Comparison of ENCODE assay signal across 8 mouse cellular contexts in genomic region chr12:80437051-80437675, GRCm38 (mm10). TPM values are rescaled to one million over a fixed set of nuclear protein-coding genes. Genes with fewer than 3 reads are reported as not detected.
DNase-seq lines count a peak whose midpoint lies in the region; ATAC-seq and TF ChIP-seq lines count a peak whose summit lies in the region.

No protein-coding gene starts in this region.

- no peak for TF ChIP-seq CTCF in MEL (IDR thresholded peaks at IDR 0.05 in 2 of 3, conservative IDR thresholded peaks at IDR 0.05 in 1 of 3; ENCODE audit: control insufficient read depth in 1 of 3, insufficient read depth in 1 of 3, low read depth in 2 of 3, low read length in 3 of 3, poor library complexity in 1 of 3, severe bottlenecking in 1 of 3)

- WGBS in heart, embryonic 15.5 days = 50% methylated on average over 4 of the region's 4 CpGs
- 26% methylated on average over 4 of the region's 4 CpGs for WGBS in hindbrain, embryonic 11.5 days
- WGBS in midbrain, embryonic 10.5 days = 30% methylated on average over 4 of the region's 4 CpGs

- H3K79me2 ChIP-seq in MEL (ENCODE audit: control insufficient read depth, insufficient read depth, low read length, poor library complexity) = peaks cover 18% of the 10 kb centered on the region

- H3K27ac ChIP-seq in heart, embryonic 15.5 days = peak overlapping the region; percentile 98
- no peak overlapping the region; the same call in 1 of the 2 replicates for H3K27ac ChIP-seq in MEL (ENCODE audit: control insufficient read depth, low read depth, low read length)
- H3K27ac ChIP-seq in hindbrain, embryonic 11.5 days (ENCODE audit: low read depth, low read length) = peak overlapping the region; percentile 98
- peak overlapping the region; percentile 97 for H3K27ac ChIP-seq in midbrain, embryonic 10.5 days (replicated peaks)

- DNase-seq in heart, postnatal 25 days (ENCODE audit: low spot score) = no peak
- DNase-seq in MEL (ENCODE audit: low read depth, low spot score) = peak; percentile 18
- DNase-seq in hindbrain, embryonic 11.5 days (ENCODE audit: low spot score) = no peak
- no peak for DNase-seq in midbrain, embryonic 10.5 days (ENCODE audit: low spot score)
- DNase-seq in right cerebral cortex, postnatal 4 days = no peak
- no peak for DNase-seq in thymus, postnatal 25 days

- ATAC-seq in heart, embryonic 15.5 days (replicated peaks; ENCODE audit: insufficient number of reproducible peaks, insufficient read depth, low FRiP score, low read depth) = no peak
- no peak for ATAC-seq in hindbrain, embryonic 11.5 days (ENCODE audit: low FRiP score)
- no peak for ATAC-seq in megakaryocyte progenitor cell, adult 5-6 weeks (replicated peaks; ENCODE audit: poor library complexity)

- TF ChIP-seq POLR2A in MEL (IDR thresholded peaks at IDR 0.05; ENCODE audit: control insufficient read depth in 1 of 2, insufficient read depth in 1 of 2, low read depth in 1 of 2, low read length in 2 of 2, poor library complexity in 1 of 2) = no peak

- no peak for TF ChIP-seq RAD21 in MEL (IDR thresholded peaks at IDR 0.05; ENCODE audit: low read depth, low read length)

- H3K9ac ChIP-seq in heart, embryonic 15.5 days = peak overlapping the region; percentile 75
- peak overlapping the region; percentile 93 for H3K9ac ChIP-seq in MEL (ENCODE audit: control insufficient read depth, low read depth, low read length, poor library complexity, severe bottlenecking)
- H3K9ac ChIP-seq in hindbrain, embryonic 11.5 days (ENCODE audit: low read depth, low read length) = peak overlapping the region; percentile 93

- H3K9me3 ChIP-seq in heart, embryonic 15.5 days (replicated peaks) = no peaks in the 10 kb centered on the region
- no peaks in the 10 kb centered on the region for H3K9me3 ChIP-seq in MEL (replicated peaks; ENCODE audit: insufficient read depth, low read length)
- no peaks in the 10 kb centered on the region for H3K9me3 ChIP-seq in hindbrain, embryonic 11.5 days (ENCODE audit: control insufficient read depth, low read length)
- H3K9me3 ChIP-seq in midbrain, embryonic 10.5 days (replicated peaks) = no peaks in the 10 kb centered on the region

- H3K27me3 ChIP-seq in heart, embryonic 15.5 days = no peaks in the 10 kb centered on the region
- no peaks in the 10 kb centered on the region; a peak in 1 of 4 replicates for H3K27me3 ChIP-seq in MEL (ENCODE audit: control insufficient read depth in 1 of 2, insufficient read depth in 2 of 2, low read length in 2 of 2)
- no peaks in the 10 kb centered on the region for H3K27me3 ChIP-seq in hindbrain, embryonic 11.5 days (ENCODE audit: control insufficient read depth, insufficient read depth, low read length)
- H3K27me3 ChIP-seq in midbrain, embryonic 10.5 days (ENCODE audit: low read depth, poor library complexity, severe bottlenecking) = no peaks in the 10 kb centered on the region

- peaks cover 20% of the 10 kb centered on the region for H3K4me1 ChIP-seq in heart, embryonic 15.5 days (replicated peaks)
- H3K4me1 ChIP-seq in MEL (ENCODE audit: control insufficient read depth in 1 of 2, insufficient read depth in 2 of 2, low read length in 2 of 2) = peaks cover 0 to 7% of the 10 kb centered on the region in 2 experiments; a peak in 2 of 4 replicates
- H3K4me1 ChIP-seq in hindbrain, embryonic 11.5 days (replicated peaks; ENCODE audit: control insufficient read depth, insufficient read depth, low read length) = 0 out of 2 replicates have a peak, but pooled peaks cover 3% of the 10 kb centered on the region
- H3K4me1 ChIP-seq in midbrain, embryonic 10.5 days = peaks cover 25% of the 10 kb centered on the region

- no peaks in the 10 kb centered on the region for H3K36me3 ChIP-seq in heart, embryonic 15.5 days
- H3K36me3 ChIP-seq in MEL (ENCODE audit: control insufficient read depth in 1 of 2, insufficient read depth in 2 of 2, low read length in 2 of 2) = peaks cover 2 to 11% of the 10 kb centered on the region in 2 experiments; a peak in 2 of 4 replicates
- no peaks in the 10 kb centered on the region for H3K36me3 ChIP-seq in hindbrain, embryonic 11.5 days (ENCODE audit: control insufficient read depth, insufficient read depth, low read length)
- peaks cover 4% of the 10 kb centered on the region; the same call in 1 of the 2 replicates for H3K36me3 ChIP-seq in midbrain, embryonic 10.5 days

- H3K4me3 ChIP-seq in heart, embryonic 15.5 days = peak overlapping the region; percentile 71
- peak overlapping the region; percentile 74 to 97 for H3K4me3 ChIP-seq in MEL (ENCODE audit: control insufficient read depth in 1 of 2, insufficient read depth in 1 of 2, low read depth in 2 of 2, low read length in 2 of 2)
- H3K4me3 ChIP-seq in hindbrain, embryonic 11.5 days (ENCODE audit: low read depth, low read length) = peak overlapping the region; percentile 91
- H3K4me3 ChIP-seq in midbrain, embryonic 10.5 days = peak overlapping the region; percentile 96

- no peak for TF ChIP-seq EP300 in MEL (IDR thresholded peaks at IDR 0.05; ENCODE audit: low read depth in 1 of 2, low read length in 2 of 2)

- intact Hi-C loops in heart, postnatal 25 days (cut with DNase I) = loop anchor here (2.0 kb wide), 1 partner anchor 26 kb away; the partner anchor contains the start of gene Exd2

- H3K4me2 ChIP-seq in heart, embryonic 15.5 days = peak overlapping the region; percentile 80
- H3K4me2 ChIP-seq in hindbrain, embryonic 11.5 days (replicated peaks; ENCODE audit: low read depth, low read length) = peak overlapping the region; percentile 66

TF ChIP-seq in MEL, 35 proteins besides CTCF, POLR2A, EP300 and RAD21:
- TF ChIP-seq ZNF384 (IDR thresholded peaks at IDR 0.05; ENCODE audit: low read depth, low read length) = peak; percentile 24; the same call in 1 of the 2 replicates
- no peak for TF ChIP-seq GATA1 (IDR thresholded peaks at IDR 0.05; ENCODE audit: low read depth, low read length)
- TF ChIP-seq POLR2AphosphoS5 (IDR thresholded peaks at IDR 0.05; ENCODE audit: borderline replicate concordance, low read depth, low read length) = no peak

RNA-seq across cellular contexts. Expression of gene Dcaf5, which starts 0.8 kb away (rescaled TPM):
- polyA plus RNA-seq in heart, embryonic 15.5 days (2015; fragmentation: Nextera tagmentation; extraction: Ambion mirVana) = 8.6 and 11.1 TPM in 2 replicates
- 10 to 100 TPM; 33.0 to 35.4 TPM for total RNA-seq in heart, postnatal 25 days (2021)
- total RNA-seq in MEL (2012; rRNA removed) = 8.1 and 9.0 TPM in 2 replicates
- polyA plus RNA-seq in MEL (2012; ENCODE audit: insufficient read depth in 1 of 2, insufficient read length in 2 of 2, low read depth in 1 of 2, low replicate concordance in 2 of 2, missing spikeins in 1 of 2) = 10 to 100 TPM in 1 of 2 experiments, not detected in 1; 15.6 TPM
- 14.5 and 15.1 TPM in 2 replicates for polyA plus RNA-seq in hindbrain, embryonic 11.5 days (2014; fragmentation: Nextera tagmentation; extraction: Ambion mirVana)
- 10.9 and 17.1 TPM in 2 replicates for polyA plus RNA-seq in midbrain, embryonic 10.5 days (2016; fragmentation: Nextera tagmentation; extraction: Ambion mirVana)
- 8.1 and 9.6 TPM in 2 replicates for total RNA-seq in megakaryocyte progenitor cell, adult 5-6 weeks (2015)
- 13.5 and 15.0 TPM in 2 replicates for total RNA-seq in megakaryocyte progenitor cell, adult 5-6 weeks (2017)

RNA-seq across cellular contexts. Expression of gene Exd2, which starts 25.7 kb away (rescaled TPM):
- polyA plus RNA-seq in heart, embryonic 15.5 days (2015; fragmentation: Nextera tagmentation; extraction: Ambion mirVana) = 16.3 and 18.5 TPM in 2 replicates
- total RNA-seq in heart, postnatal 25 days (2021) = 10 to 100 TPM; 14.3 to 14.4 TPM
- total RNA-seq in MEL (2012; rRNA removed) = 8.5 and 9.6 TPM in 2 replicates
- 10 to 100 TPM in 1 of 2 experiments, not detected in 1; 12.8 TPM for polyA plus RNA-seq in MEL (2012; ENCODE audit: insufficient read depth in 1 of 2, insufficient read length in 2 of 2, low read depth in 1 of 2, low replicate concordance in 2 of 2, missing spikeins in 1 of 2)
- polyA plus RNA-seq in hindbrain, embryonic 11.5 days (2014; fragmentation: Nextera tagmentation; extraction: Ambion mirVana) = 41.3 and 46.3 TPM in 2 replicates
- polyA plus RNA-seq in midbrain, embryonic 10.5 days (2016; fragmentation: Nextera tagmentation; extraction: Ambion mirVana) = 39.0 and 44.1 TPM in 2 replicates
- 11.3 and 13.8 TPM in 2 replicates for total RNA-seq in megakaryocyte progenitor cell, adult 5-6 weeks (2015)
- total RNA-seq in megakaryocyte progenitor cell, adult 5-6 weeks (2017) = 9.3 and 18.8 TPM in 2 replicates
